Mouse (Mus musculus) testis, adult 2 months (tissue): ENCODE measurements at regions not wholly inside any gene's neighbourhood (a gene's known extent, or its start where the extent isn't known, plus 50 kb on each side); places are given as distances from the start of the nearest gene placed in this dataset.

Experiments used
- CTCF ChIP-seq: fragments of 200-500 bp; IDR thresholded peaks from 2 replicates; pipeline ENCODE4 v1.5.1; 2012; ENCODE audit warnings: low read depth, mild to moderate bottlenecking, inconsistent platforms, low read length, moderate library complexity; ENCODE audit not compliant: control insufficient read depth, insufficient read depth, insufficient replicate concordance
- POLR2A ChIP-seq: fragments of 200-500 bp; IDR thresholded peaks from 2 replicates; pipeline ENCODE4 v1.6.1; 2012; ENCODE audit warnings: low read depth, mild to moderate bottlenecking, inconsistent platforms, low read length, moderate library complexity; ENCODE audit not compliant: control insufficient read depth

GRCm38 (mm10) chr9:61627801-61628574, 255.8 kb downstream of the Tle3 start:
- TF ChIP-seq CTCF (no peak), POLR2A (no peak)
